In the genomic region with DNA sequence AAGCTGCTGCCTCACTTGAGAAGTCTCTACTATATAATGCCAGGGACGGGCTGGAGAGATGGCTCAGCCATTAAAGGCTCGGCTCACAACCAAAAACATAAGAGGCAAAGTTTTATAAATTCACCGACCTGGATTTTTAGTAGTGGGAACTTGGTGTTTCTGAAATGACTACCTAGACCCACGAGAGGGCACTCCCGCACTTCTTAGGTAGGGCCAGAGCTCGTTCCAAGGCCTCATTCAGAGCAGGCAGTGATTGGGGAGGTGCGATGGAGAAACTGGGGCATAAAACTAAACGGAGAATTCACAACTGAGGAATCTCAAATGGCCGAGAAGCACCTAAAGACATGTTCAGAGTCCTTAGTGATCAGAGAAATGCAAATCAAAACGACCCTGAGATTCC, we compare ENCODE assay signal across 9 mouse cellular contexts.
A peak's percentile ranks its signal among the peaks of the same experiment; 100 is the strongest.
DNase-seq lines count a peak whose midpoint lies in the region; ATAC-seq lines count a peak whose summit lies in the region.
"Had no signal": no experiment of that assay in that cellular context is flagged by ENCODE, and none has a peak within 500 bp of the region (broad histone marks: within the 10 kb centered on the region; RNA-seq: fewer than 3 reads in every experiment).

No protein-coding gene starts in this region.

- 13% methylated on average over 10 of the region's 10 CpGs for WGBS in forebrain, embryonic 16.5 days
- WGBS in midbrain, embryonic 14.5 days = 19% methylated on average over 10 of the region's 10 CpGs

- no peaks in the 10 kb centered on the region for H3K4me1 ChIP-seq in forebrain, embryonic 16.5 days (replicated peaks; ENCODE audit: control insufficient read depth, insufficient read depth, low read length)
- no peaks in the 10 kb centered on the region for H3K4me1 ChIP-seq in midbrain, embryonic 14.5 days (ENCODE audit: control insufficient read depth, insufficient read depth, low read length)
- H3K4me1 ChIP-seq: embryonic facial prominence, embryonic 13.5 days had no signal

- H3K27ac ChIP-seq in forebrain, embryonic 16.5 days (ENCODE audit: low read length) = no peak overlapping the region
- H3K27ac ChIP-seq in midbrain, embryonic 14.5 days (replicated peaks; ENCODE audit: low read depth, low read length) = no peak overlapping the region
- H3K27ac ChIP-seq: embryonic facial prominence, embryonic 13.5 days had no signal

- H3K27me3 ChIP-seq in forebrain, embryonic 16.5 days (replicated peaks; ENCODE audit: control insufficient read depth, insufficient read depth, low read length) = no peaks in the 10 kb centered on the region
- H3K27me3 ChIP-seq in midbrain, embryonic 14.5 days (ENCODE audit: control insufficient read depth, insufficient read depth, low read length) = no peaks in the 10 kb centered on the region
- H3K27me3 ChIP-seq: embryonic facial prominence, embryonic 13.5 days had no signal

- H3K4me2 ChIP-seq in forebrain, embryonic 16.5 days (ENCODE audit: low read length) = no peak overlapping the region
- no peak overlapping the region for H3K4me2 ChIP-seq in midbrain, embryonic 14.5 days (ENCODE audit: low read length)
- H3K4me2 ChIP-seq: embryonic facial prominence, embryonic 13.5 days had no signal

- no peak overlapping the region for H3K4me3 ChIP-seq in forebrain, embryonic 16.5 days (replicated peaks; ENCODE audit: low read length)
- no peak overlapping the region for H3K4me3 ChIP-seq in midbrain, embryonic 14.5 days (replicated peaks; ENCODE audit: low read depth, low read length)
- H3K4me3 ChIP-seq: embryonic facial prominence, embryonic 13.5 days had no signal

- ATAC-seq in forebrain, embryonic 16.5 days = peak; percentile 83
- ATAC-seq in midbrain, embryonic 14.5 days (ENCODE audit: low FRiP score, low TSS enrichment) = no peak; the same call in 1 of the 2 replicates

- no peaks in the 10 kb centered on the region for H3K36me3 ChIP-seq in forebrain, embryonic 16.5 days (ENCODE audit: control insufficient read depth, insufficient read depth)
- no peaks in the 10 kb centered on the region for H3K36me3 ChIP-seq in midbrain, embryonic 14.5 days (ENCODE audit: control insufficient read depth, insufficient read depth, low read length)
- H3K36me3 ChIP-seq: embryonic facial prominence, embryonic 13.5 days had no signal

- H3K9ac ChIP-seq in forebrain, embryonic 16.5 days (replicated peaks; ENCODE audit: low read depth, low read length) = no peak overlapping the region
- H3K9ac ChIP-seq in midbrain, embryonic 14.5 days (replicated peaks; ENCODE audit: low read length) = no peak overlapping the region
- H3K9ac ChIP-seq: embryonic facial prominence, embryonic 13.5 days had no signal

- H3K9me3 ChIP-seq in forebrain, embryonic 16.5 days (ENCODE audit: control insufficient read depth, low read length) = no peaks in the 10 kb centered on the region
- H3K9me3 ChIP-seq in midbrain, embryonic 14.5 days (ENCODE audit: control insufficient read depth, low read length) = no peaks in the 10 kb centered on the region
- H3K9me3 ChIP-seq: embryonic facial prominence, embryonic 13.5 days had no signal

- peak; percentile 1 for DNase-seq in lung, postnatal 14 days
- DNase-seq in lung, adult 18-20 months = no peak
- peak; percentile 22 for DNase-seq in brain, embryonic 18.5 days (ENCODE audit: low read depth, low spot score)
- peak; percentile 7 for DNase-seq in layer of hippocampus, adult 9-10 months (ENCODE audit: low spot score)
- peak; percentile 85 for DNase-seq in midbrain, embryonic 14.5 days
- DNase-seq in testis, postnatal 10 days (ENCODE audit: low spot score) = peak; percentile 74
- DNase-seq in spleen, postnatal 4 days (ENCODE audit: low spot score in 2 of 2) = no peak

Comparison
In these comparisons a context has a peak if more than half of its experiments do, and no peak if none do; other contexts are left out.
1. DNase-seq: peak in lung, postnatal 14 days (single experiment), brain, embryonic 18.5 days (single experiment), layer of hippocampus, adult 9-10 months (single experiment), midbrain, embryonic 14.5 days (single experiment) and testis, postnatal 10 days (single experiment); none in lung, adult 18-20 months (0 of 2) and spleen, postnatal 4 days (0 of 2).